Mouse (Mus musculus) common myeloid progenitor, adult 5-6 weeks (primary cell): Measurements from ENCODE around the gene Fzd2. TPM values are rescaled to one million over a fixed set of nuclear protein-coding genes. Genes with fewer than 3 reads are reported as not detected.

Experiments
- ATAC-seq: replicated peaks from 2 replicates; pipeline ENCODE4 v1.8.0; 2016; ENCODE audit warnings: low read depth, mild to moderate bottlenecking, moderate TSS enrichment, inconsistent platforms; ENCODE audit not compliant: poor library complexity, severe bottlenecking
- total RNA-seq: library from RNA; stranded (forward); fragments of 200-1000, 187-1606 nt; gene quantifications from 2 replicates; pipeline ENCODE4 v1.2.3, GENCODE M21; 2017

Fzd2 gene
- total RNA-seq, 1 experiment from 2014 or later = not detected

DNA sequence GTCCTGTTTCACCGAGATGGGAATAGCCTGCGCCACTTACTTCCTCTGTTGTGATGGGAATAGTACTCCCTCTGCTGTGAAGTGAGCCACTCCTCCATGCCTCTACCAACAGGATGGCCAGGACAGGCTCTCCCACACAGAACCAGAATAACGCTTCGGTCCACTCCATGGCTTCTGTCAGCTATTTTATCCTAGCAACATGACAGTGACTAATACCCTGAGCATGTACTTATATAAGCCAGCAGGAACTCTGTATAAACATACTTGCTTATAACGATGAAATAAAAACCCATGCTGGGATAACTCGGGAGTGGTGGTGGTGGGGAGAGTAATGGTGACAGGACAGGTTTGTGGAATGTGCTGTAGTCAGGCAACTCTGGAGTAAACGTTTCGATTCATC, 51.7 kb downstream of the Fzd2 start:
- no peak for ATAC-seq

DNA sequence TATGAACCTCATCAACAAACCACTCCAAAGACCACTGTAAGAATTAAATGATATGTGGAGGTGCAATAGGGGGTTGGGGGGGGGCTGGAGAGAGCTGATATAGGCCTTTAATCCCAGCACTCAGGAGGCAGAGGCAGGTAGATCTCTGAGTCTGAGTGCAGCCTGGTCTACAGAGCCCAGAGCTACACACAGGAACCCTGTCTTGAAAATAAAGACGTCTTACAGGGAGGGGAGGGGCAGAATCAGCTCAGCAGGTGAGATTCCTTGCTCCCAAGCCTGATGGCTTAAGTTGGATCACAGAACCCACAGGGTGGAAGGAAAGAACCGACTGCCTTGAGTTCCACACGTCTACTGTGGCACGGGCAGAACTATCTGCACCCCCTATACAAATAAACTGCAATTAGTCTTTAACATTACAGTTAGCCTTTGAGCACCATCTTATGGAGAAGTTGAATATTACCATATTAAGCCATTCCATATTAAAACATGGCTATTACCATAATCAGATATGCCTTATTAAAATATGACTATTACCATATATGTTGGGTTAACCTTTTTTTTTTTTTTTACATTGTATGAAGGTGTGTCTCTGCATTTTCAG, 52.2 kb downstream of the Fzd2 start:
- peak; percentile 74 for ATAC-seq

DNA sequence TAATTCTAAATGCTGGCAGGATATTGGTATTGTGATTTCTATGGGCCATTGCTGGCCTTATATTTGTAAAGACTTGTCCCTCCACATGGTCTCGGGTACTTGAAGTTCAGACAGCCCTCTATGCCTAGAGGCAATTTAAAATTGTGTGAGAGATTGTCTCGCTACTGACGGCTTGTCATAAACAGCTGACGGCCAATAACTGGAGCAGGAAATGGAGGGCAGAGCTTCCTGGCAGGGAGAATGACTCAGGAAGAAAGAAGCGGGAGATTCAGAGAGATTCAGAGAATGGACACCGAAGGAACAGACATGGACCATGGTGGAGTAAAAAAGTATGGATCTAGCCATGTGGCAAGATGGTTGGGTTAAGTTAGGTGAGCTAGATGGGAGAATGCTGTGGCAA, 52.7 kb downstream of the Fzd2 start:
- ATAC-seq = 0 out of 2 replicates have a peak, but pooled peaks have one; percentile 36

Other genes starting within 250 kb of the Fzd2 start
- gene Slc4a1, start 238.2 kb upstream of the Fzd2 start, total RNA-seq = 0.78 and 2.9 TPM in 2 replicates
- gene Rundc3a, start 211.0 kb upstream of the Fzd2 start, total RNA-seq = 1.1 TPM in 1 of 2 replicates, not detected in the other
- gene Slc25a39, start 196.4 kb upstream of the Fzd2 start, total RNA-seq = 24.6 and 35.4 TPM in 2 replicates
- 20.9 and 26.1 TPM in 2 replicates for gene Grn, start 174.1 kb upstream of the Fzd2 start, total RNA-seq
- gene Fam171a2, start 156.7 kb upstream of the Fzd2 start, total RNA-seq = 8.2 and 11.6 TPM in 2 replicates
- gene Itga2b, start 134.3 kb upstream of the Fzd2 start, total RNA-seq = 142 and 145 TPM in 2 replicates
- 32.6 and 42.1 TPM in 2 replicates for gene Gpatch8, start 48.0 kb upstream of the Fzd2 start, total RNA-seq
- gene Gm11627, start 24.9 kb upstream of the Fzd2 start, total RNA-seq = not detected in 2 replicates
- not detected in 2 replicates for gene Meioc, start 59.3 kb downstream of the Fzd2 start, total RNA-seq
- gene Ccdc43, start 93.4 kb downstream of the Fzd2 start, total RNA-seq = 41.4 and 43.8 TPM in 2 replicates
- 0.46 and 1.1 TPM in 2 replicates for gene Adam11, start 157.0 kb downstream of the Fzd2 start, total RNA-seq
- gene Gjc1, start 215.3 kb downstream of the Fzd2 start, total RNA-seq = not detected in 2 replicates
- gene Higd1b, start 231.5 kb downstream of the Fzd2 start, total RNA-seq = not detected in 2 replicates